Mouse (Mus musculus): ENCODE data around the gene Vpreb1. TPM values are rescaled to one million over a fixed set of nuclear protein-coding genes. Genes with fewer than 3 reads are reported as not detected.
"Not testable (repeated sequence)": the region's sequence is repeated elsewhere in the genome, so short reads cannot be mapped to it uniquely, and the experiment has no call there.

The Vpreb1 gene
- total RNA-seq, 2 experiments from 2014 or later: not detected

GRCm38 (mm10) chr16:16856731-16857476 is 13.7 kb downstream of the Vpreb1 start:
- DNase-seq (ENCODE audit: low spot score in 2 of 2): no peak
- intact Hi-C loops (cut with DNase I): no loop called here

GRCm38 (mm10) chr16:16856054-16856453 is 14.6 kb downstream of the Vpreb1 start:
- intact Hi-C loops (cut with DNase I); DNase-seq (ENCODE audit: low spot score in 2 of 2): not testable (repeated sequence)

- intact Hi-C loops (cut with DNase I): no loop called here
Observed at GRCm38 (mm10) chr16:16855541-16855940, 15.1 kb downstream of the Vpreb1 start.

GRCm38 (mm10) chr16:16854836-16855235 is 15.8 kb downstream of the Vpreb1 start:
- DNase-seq (ENCODE audit: low spot score in 2 of 2): peak; percentile 22 to 34
- intact Hi-C loops (cut with DNase I): no loop called here

More at GRCm38 (mm10) chr16:16855541-16855940, 15.1 kb downstream of the Vpreb1 start:
- no peak for DNase-seq (ENCODE audit: low spot score in 2 of 2)

GRCm38 (mm10) chr16:16852411-16852810 is 18.2 kb downstream of the Vpreb1 start:
- intact Hi-C loops (cut with DNase I): no loop called here
- no peak for DNase-seq (ENCODE audit: low spot score in 2 of 2)

- intact Hi-C loops (cut with DNase I): no loop called here
- no peak for DNase-seq (ENCODE audit: low spot score in 2 of 2)
Observed at GRCm38 (mm10) chr16:16849196-16849595, 21.4 kb downstream of the Vpreb1 start.

- DNase-seq (ENCODE audit: low spot score in 2 of 2): no peak
- intact Hi-C loops (cut with DNase I): loop anchor here (1.0 kb wide), 1 partner anchor 19 kb away; no protein-coding TSS in a partner anchor
Observed at GRCm38 (mm10) chr16:16829671-16830070, 41.0 kb downstream of the Vpreb1 start.

GRCm38 (mm10) chr16:16828757-16829615 is 41.7 kb downstream of the Vpreb1 start, which contains the start of gene Spag6l:
Gene Spag6l (minus strand): TSS chr16:16829456.
- intact Hi-C loops (cut with DNase I): no loop called here

GRCm38 (mm10) chr16:16826223-16826622 is 44.4 kb downstream of the Vpreb1 start:
- no peak for DNase-seq (ENCODE audit: low spot score in 2 of 2)
- intact Hi-C loops (cut with DNase I): no loop called here

More at GRCm38 (mm10) chr16:16828757-16829615, 41.7 kb downstream of the Vpreb1 start, which contains the start of gene Spag6l:
- peak; percentile 53 to 66 for DNase-seq (ENCODE audit: low spot score in 2 of 2)

GRCm38 (mm10) chr16:16825476-16825875 is 45.2 kb downstream of the Vpreb1 start:
- DNase-seq (ENCODE audit: low spot score in 2 of 2): no peak
- intact Hi-C loops (cut with DNase I): no loop called here

Other genes starting within 250 kb of the Vpreb1 start
- gene Olfr19, start 194.4 kb downstream of the Vpreb1 start, total RNA-seq (2021): not detected
- 1 to 10 TPM; 8.4 to 9.3 TPM for gene Spag6l, start 41.4 kb downstream of the Vpreb1 start, total RNA-seq (2021)
- gene Igll1, start 6.9 kb downstream of the Vpreb1 start, total RNA-seq (2021): not detected
- 10 to 100 TPM; 58.9 to 68.2 TPM for gene Top3b, start 107 bp downstream of the Vpreb1 start, total RNA-seq (2021)
- gene Ppm1f, start 25.6 kb upstream of the Vpreb1 start, total RNA-seq (2021): 10 to 100 TPM; 34.3 TPM
- 100 to 1,000 TPM; 524 to 615 TPM for gene Mapk1, start 112.5 kb upstream of the Vpreb1 start, total RNA-seq (2021)
- gene Ypel1, start 198.9 kb upstream of the Vpreb1 start, total RNA-seq (2021): 10 to 100 TPM; 61.7 to 62.2 TPM
- gene Ppil2, start 240.4 kb upstream of the Vpreb1 start, total RNA-seq (2021): 10 to 100 TPM; 84.7 to 85.2 TPM

Measured in left cerebral cortex, postnatal 14 days (tissue).